Mouse (Mus musculus) bone marrow, adult 2 months (tissue): ENCODE data around the gene Smpd4. TPM values are rescaled to one million over a fixed set of nuclear protein-coding genes. Genes with fewer than 3 reads are reported as not detected.

Experiments used
- H3K27ac ChIP-seq: fragments of 200-500 bp; 2 replicates; pipeline ENCODE4 v1.5.1; 2012; ENCODE audit warnings: low read depth, mild to moderate bottlenecking, control low read depth, inconsistent platforms, low read length; ENCODE audit not compliant: control insufficient read depth, poor library complexity, insufficient read depth
- H3K4me1 ChIP-seq: fragments of 200-500 bp; 2 replicates; pipeline ENCODE4 v1.6.1; 2011; ENCODE audit warnings: low read length; ENCODE audit not compliant: control insufficient read depth, insufficient read depth
- H3K4me3 ChIP-seq: fragments of 200-500 bp; replicated peaks from 2 replicates; pipeline ENCODE3; 2011; ENCODE audit warnings: mild to moderate bottlenecking, low read depth, low read length, control low read depth; ENCODE audit not compliant: control insufficient read depth
- CTCF ChIP-seq: fragments of 200-500 bp; IDR thresholded peaks from 2 replicates; pipeline ENCODE4 v1.5.1; 2011; ENCODE audit warnings: low read length, control low read depth; ENCODE audit not compliant: control insufficient read depth, insufficient read depth
- POLR2A ChIP-seq: fragments of 200-500 bp; IDR thresholded peaks from 2 replicates; pipeline ENCODE4 v1.6.1; 2011; ENCODE audit warnings: low read depth, mild to moderate bottlenecking, control low read depth, low read length, borderline replicate concordance; ENCODE audit not compliant: control insufficient read depth
- WGBS: fragments of 180-500 bp; shearing (Covaris S2); methylation state at CpG from one replicate; pipeline ENCODE4 v1.1.7; 2018; 5-methylcytosine and 5-hydroxymethylcytosine counted together
- polyA plus RNA-seq: library from polyadenylated mRNA; stranded (reverse); fragments of >200 nt; gene quantifications from 2 replicates; pipeline ENCODE4 v1.2.4, GENCODE M21; 2011; ENCODE audit warnings: low replicate concordance; ENCODE audit not compliant: missing spikeins, insufficient read depth, insufficient read length

Smpd4 gene
- polyA plus RNA-seq, result 17.1 and 24.9 TPM in 2 replicates

- Histone ChIP-seq H3K4me3 (peak within 1 kb of the TSS; percentile 92), H3K27ac (peak within 1 kb of the TSS; percentile 8; the same call in 1 of the 2 replicates), H3K4me1 (peaks cover 3% of the 10 kb centered on the region)
- WGBS, result 2% methylated on average over 60 of the region's 60 CpGs
- TF ChIP-seq POLR2A, result peak; percentile 51; the same call in 1 of the 2 replicates
- TF ChIP-seq CTCF, result no peak
Measured at GRCm38 (mm10) chr16:17619198-17620105, at the start of gene Smpd4. Smpd4 (plus strand) TSS chr16:17619354.

GRCm38 (mm10) chr16:17575870-17576824, 43.0 kb upstream of the Smpd4 start:
- Histone ChIP-seq H3K27ac (no peak overlapping the region), H3K4me1 (no peaks in the 10 kb centered on the region; the same call in 1 of the 2 replicates), H3K4me3 (peak overlapping the region; percentile 60)
- TF ChIP-seq POLR2A (no peak), CTCF (no peak)
- WGBS, result 17% methylated on average over 45 of the region's 45 CpGs

GRCm38 (mm10) chr16:17576825-17577215, 42.3 kb upstream of the Smpd4 start:
- Histone ChIP-seq H3K4me3 (no peak overlapping the region), H3K27ac (no peak overlapping the region), H3K4me1 (no peaks in the 10 kb centered on the region; the same call in 1 of the 2 replicates)
- whole genome bisulfite sequencing, result 34% methylated on average over 8 of the region's 8 CpGs
- TF ChIP-seq CTCF (no peak), POLR2A (no peak)

- Histone ChIP-seq H3K4me1 (no peaks in the 10 kb centered on the region), H3K4me3 (no peak within 1 kb of the TSS), H3K27ac (no peak within 1 kb of the TSS)
- 50% methylated on average over 8 of the region's 8 CpGs for WGBS
- TF ChIP-seq POLR2A (no peak), CTCF (peak; percentile 65)
Measured at GRCm38 (mm10) chr16:17583064-17583463, 36.1 kb upstream of the Smpd4 start, which contains the start of gene Slc7a4. Slc7a4 (minus strand) TSS chr16:17583214.

- WGBS, result 85% methylated on average over 7 of the region's 7 CpGs
- no peak overlapping the region for H3K4me3 ChIP-seq
- no peak overlapping the region for H3K27ac ChIP-seq
- no peak for TF ChIP-seq POLR2A
- no peak for TF ChIP-seq CTCF
- H3K4me1 ChIP-seq, result no peaks in the 10 kb centered on the region
Measured at GRCm38 (mm10) chr16:17584555-17584954, 34.6 kb upstream of the Smpd4 start.

- 60% methylated on average over 2 of the region's 2 CpGs for WGBS
- H3K27ac ChIP-seq, result no peak overlapping the region
- no peak overlapping the region for H3K4me3 ChIP-seq
- H3K4me1 ChIP-seq, result no peaks in the 10 kb centered on the region
- TF ChIP-seq POLR2A (no peak), CTCF (no peak)
Measured at GRCm38 (mm10) chr16:17590731-17591130, 28.4 kb upstream of the Smpd4 start.

GRCm38 (mm10) chr16:17600944-17601562, 18.1 kb upstream of the Smpd4 start:
- Histone ChIP-seq H3K27ac (no peak overlapping the region), H3K4me1 (no peaks in the 10 kb centered on the region), H3K4me3 (no peak overlapping the region)
- WGBS, result 49% methylated on average over 3 of the region's 3 CpGs
- TF ChIP-seq CTCF (no peak), POLR2A (no peak)

- Histone ChIP-seq H3K27ac (no peak overlapping the region), H3K4me3 (no peak overlapping the region), H3K4me1 (no peaks in the 10 kb centered on the region)
- 67% methylated on average over 4 of the region's 4 CpGs for WGBS
- no peak for TF ChIP-seq CTCF
- no peak for TF ChIP-seq POLR2A
Measured at GRCm38 (mm10) chr16:17604941-17605340, 14.2 kb upstream of the Smpd4 start.
